Mouse (Mus musculus) spleen, adult 2 months (tissue): ENCODE data around the gene Lmf1.

Experiments
- CTCF ChIP-seq: fragments of 200-500 bp; IDR thresholded peaks from 2 replicates; pipeline ENCODE4 v1.5.1; 2011; ENCODE audit warnings: mild to moderate bottlenecking, inconsistent platforms; ENCODE audit not compliant: insufficient read depth, insufficient read length, insufficient replicate concordance; ENCODE audit errors: extremely low read depth
- POLR2A ChIP-seq: fragments of 200-500 bp; IDR thresholded peaks from 2 replicates; pipeline ENCODE4 v1.6.1; 2011; ENCODE audit warnings: low read depth, low read length, inconsistent platforms

DNA sequence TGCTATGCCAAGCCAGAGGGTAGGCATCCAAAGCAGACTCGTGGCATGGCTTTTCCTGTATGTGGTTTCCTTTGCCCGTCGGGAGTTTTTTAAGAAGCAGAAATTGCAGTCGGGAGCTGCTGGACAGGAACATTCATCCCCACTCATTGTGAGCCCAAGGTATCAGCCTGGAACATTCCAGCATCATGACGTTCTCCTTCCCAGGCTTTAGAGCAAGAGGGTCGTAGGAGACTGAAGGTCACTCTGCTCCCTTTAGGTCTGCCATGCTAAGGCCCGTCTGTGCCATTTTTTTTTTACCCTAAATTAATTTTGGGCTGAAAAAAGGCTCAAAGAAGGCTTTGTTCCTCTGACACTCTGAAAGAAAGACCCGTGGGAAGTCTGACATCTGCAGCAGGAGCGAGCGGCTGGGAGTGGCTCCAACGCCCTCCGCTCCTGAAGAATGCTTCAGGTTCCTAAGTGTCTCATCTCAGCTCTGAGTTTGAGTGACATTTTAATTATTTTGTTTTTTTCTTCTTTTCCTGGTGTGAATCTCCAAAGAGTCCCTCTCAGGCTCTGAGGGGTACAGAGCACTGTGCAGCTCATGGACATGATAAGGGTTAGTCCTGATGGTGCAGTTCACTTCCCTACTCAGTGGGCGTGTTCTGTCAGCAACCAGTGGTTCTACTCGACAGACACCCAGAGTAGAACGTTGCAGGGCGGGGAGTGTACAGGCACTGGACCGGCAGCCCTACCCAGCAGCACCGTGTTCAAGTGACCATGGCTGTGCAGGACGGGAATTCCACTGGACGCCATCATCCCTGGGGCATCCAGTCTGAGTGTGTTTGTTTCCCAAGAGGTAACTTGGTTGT is 47.5 kb downstream of the Lmf1 start:
- TF ChIP-seq POLR2A (no peak), CTCF (no peak)
